Mouse (Mus musculus) embryonic fibroblast, embryonic 13.5 days (primary cell): Measurements from ENCODE around the gene Emilin3.

Experiments used
- CTCF ChIP-seq: IDR thresholded peaks from 2 replicates; pipeline ENCODE4 v1.5.1; 2011; ENCODE audit warnings: mild to moderate bottlenecking, control low read depth, low read length, moderate library complexity, borderline replicate concordance; ENCODE audit not compliant: insufficient read depth
- POLR2A ChIP-seq: IDR thresholded peaks from 2 replicates; pipeline ENCODE4 v1.6.1; 2011; ENCODE audit warnings: low read depth, mild to moderate bottlenecking, control low read depth, low read length, moderate library complexity

GRCm38 (mm10) chr2:160918930-160919215 is 6.7 kb upstream of the Emilin3 start:
- TF ChIP-seq POLR2A (no peak), CTCF (no peak)
